Mouse (Mus musculus): ENCODE measurements around the gene Cldn34b2.
"Not testable (repeated sequence)": the region's sequence is repeated elsewhere in the genome, so short reads cannot be mapped to it uniquely, and the experiment has no call there.

Cldn34b2 gene

DNA sequence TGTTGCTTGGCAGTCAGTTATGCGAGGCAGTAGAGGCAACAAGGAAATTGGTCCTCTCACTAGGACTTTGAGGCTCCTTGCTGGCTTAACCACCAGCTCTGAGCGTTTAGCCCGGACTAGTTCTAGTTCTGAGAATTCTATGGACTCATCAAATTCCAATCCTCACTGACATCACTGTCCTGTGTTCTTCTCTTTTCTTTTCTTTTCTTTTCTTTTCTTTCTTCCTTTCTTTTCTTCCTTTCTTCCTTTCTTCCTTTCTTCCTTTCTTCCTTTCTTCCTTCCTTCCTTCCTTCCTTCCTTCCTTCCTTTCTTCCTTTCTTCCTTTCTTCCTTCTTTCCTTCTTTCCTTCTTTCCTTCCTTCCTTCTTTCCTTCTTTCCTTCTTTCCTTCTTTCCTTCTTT is at the start of gene Cldn34b2:
TSS of gene Cldn34b2 (minus strand) at position 101 of the 400 bp plus-strand sequence.
- not testable (repeated sequence) for DNase-seq

DNA sequence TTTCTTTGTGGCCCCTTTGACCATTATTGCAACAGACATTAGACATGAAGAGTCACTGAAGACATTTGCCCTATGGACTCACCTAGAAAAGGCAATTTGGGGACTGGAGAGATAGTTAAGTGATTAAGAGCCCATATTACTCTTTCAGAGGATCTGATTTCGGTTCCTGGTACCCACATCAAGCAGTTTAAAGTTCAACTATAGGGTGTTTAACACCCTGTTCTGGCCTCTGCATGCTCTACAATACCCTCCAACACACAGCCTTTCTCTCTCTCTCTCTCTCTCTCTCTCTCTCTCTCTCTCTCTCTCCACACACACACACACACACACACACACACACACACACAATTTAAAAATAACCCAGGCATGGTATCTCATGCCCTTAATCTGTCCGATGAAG is 49.4 kb upstream of the Cldn34b2 start:
- no peak for DNase-seq

DNA sequence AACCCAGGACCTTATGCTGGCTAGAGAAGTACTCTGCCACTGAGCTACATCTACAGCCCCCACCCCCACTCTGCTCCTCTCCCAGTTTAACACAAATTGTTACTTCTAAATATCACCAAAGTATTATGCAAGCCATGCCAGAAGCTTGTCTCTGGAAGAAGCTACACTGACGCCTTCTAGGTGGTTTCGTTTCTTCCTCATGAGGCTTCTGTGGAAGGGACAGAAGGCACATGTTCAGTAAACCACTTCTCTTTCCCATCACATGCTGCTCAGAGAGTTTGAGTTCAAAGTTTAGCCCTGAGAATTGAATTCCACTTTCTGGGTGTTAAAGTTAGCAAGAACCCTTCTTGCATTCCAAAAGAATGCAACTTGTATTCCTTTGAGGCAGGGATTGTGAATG is 49.0 kb upstream of the Cldn34b2 start:
- DNase-seq, result no peak

GRCm38 (mm10) chrX:155175568-155175967 is 47.4 kb upstream of the Cldn34b2 start:
- DNase-seq, result no peak

DNA sequence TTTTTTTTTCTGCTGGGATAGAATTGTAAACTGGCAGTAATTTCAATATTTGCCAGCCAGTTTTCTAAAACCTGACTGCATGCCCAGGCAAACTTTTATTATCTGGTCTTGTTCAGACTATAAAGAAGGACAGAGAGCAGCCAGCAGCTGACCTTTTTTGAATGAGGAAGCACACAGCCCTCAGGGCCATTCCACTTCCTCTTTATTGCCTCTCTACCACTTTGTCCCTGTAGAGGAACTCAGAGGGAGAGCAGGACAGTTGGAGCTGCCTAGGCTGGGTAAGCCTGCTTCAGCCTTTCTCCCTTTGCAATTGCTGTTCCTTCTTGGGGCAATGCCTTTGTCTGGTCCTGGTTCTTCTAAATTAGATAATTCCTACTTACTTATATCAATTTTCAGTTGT is 44.1 kb upstream of the Cldn34b2 start:
- no peak for DNase-seq

- no peak for DNase-seq
Observed at GRCm38 (mm10) chrX:155171754-155172153, 43.5 kb upstream of the Cldn34b2 start.

DNA sequence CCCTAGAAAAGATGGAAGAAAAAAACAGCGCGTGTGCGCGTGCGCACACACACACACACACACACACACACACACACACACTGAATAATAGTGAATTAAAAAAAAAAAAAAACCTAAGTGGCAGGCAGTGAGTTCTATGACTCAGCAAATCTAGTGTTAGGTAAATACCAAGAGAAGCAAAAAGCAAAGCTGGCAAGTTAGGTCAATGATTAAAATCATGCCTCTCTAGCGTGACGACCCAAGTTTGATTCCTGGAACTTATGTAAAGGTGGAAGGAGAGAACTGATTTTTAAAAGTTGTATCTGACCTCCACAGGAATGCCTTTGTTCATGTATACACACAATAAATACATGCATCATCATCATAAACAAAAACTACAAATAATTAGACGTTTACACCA is 41.7 kb upstream of the Cldn34b2 start:
- no peak for DNase-seq

GRCm38 (mm10) chrX:155167667-155168066 is 39.5 kb upstream of the Cldn34b2 start:
- no peak for DNase-seq

GRCm38 (mm10) chrX:155166313-155166712 is 38.1 kb upstream of the Cldn34b2 start:
- no peak for DNase-seq

DNA sequence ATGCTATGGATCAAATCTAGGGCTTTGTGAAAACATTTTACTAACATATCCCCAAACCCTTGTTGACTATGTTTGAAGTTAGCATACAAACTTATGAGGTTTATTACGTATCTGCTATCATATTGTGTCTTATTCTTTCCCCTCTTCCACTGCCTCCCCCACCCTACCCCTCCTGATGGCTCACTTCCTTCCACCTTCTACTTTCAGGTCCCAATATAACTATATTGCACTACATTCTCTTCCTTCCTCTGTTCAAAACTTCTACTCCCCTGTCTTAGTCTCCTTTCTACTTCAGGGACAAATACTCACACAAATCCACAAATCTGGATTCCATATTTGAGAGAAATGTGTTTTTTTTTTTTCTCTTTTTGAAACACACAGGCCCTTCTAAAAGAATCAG is 35.3 kb upstream of the Cldn34b2 start:
- no peak for DNase-seq

- DNase-seq, result no peak
Observed at GRCm38 (mm10) chrX:155151868-155152267, 23.7 kb upstream of the Cldn34b2 start.

DNA sequence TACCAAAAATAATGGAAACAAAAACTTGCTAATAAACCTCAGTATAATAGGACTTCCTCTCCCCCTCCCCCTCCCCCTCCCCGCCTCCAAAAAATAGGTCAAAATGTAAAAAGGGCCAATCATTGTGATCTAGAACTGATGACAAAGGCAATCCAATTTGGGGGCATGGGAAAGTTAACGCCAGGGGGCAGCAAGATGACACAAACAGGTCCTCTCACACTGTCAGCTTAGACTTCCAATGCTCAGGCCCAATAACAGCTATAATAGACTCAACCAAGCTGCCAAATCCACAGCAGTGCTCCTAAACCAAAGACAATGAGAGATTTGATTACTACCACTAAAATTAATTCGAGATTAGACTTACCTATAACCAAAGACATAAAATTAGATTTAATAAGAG is 16.5 kb upstream of the Cldn34b2 start:
- peak; percentile 4 to 7 for DNase-seq

DNA sequence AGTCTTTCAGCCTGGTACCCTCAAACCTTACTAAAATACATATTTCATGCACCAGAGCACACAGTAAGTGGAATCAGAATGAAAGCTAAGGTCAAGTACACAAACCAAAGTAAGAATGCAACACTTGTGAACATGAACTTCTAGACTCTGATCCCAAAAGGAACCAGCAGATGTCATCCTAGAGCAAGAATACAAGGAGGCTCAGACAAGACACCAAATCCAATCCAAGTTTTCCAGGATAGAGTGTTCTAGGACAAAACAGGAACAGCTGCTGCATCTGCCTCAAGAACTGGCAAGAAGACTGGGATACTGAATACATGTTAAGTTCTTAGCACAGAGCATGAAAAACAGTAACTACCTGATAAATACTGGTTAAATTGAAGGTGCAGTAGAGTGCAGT is 30.2 kb downstream of the Cldn34b2 start:
- DNase-seq, result no peak

DNA sequence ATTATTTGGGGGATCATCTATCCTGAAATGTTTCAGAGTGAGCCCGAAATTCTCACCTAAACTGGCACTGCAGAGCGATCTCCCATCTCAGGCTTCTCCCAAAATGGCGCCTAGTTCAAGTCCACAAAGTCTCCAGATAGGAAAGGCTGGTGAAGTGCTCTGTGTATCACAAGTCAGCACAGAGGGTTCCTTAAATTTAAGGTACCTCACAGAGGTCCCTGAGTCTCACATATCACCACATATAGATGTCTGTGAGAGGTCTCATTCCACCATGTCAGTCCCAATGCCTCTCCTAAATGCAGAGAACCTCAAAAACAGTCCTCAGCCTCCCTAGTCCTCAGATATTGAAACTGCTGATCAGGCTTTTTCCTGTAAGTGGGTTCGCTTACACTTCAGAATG is 34.6 kb downstream of the Cldn34b2 start, which contains the start of gene Magea2:
TSS of gene Magea2 (minus strand) at position 101 of the 400 bp plus-strand sequence.
- not testable (repeated sequence) for DNase-seq

- DNase-seq, result not testable (repeated sequence)
Observed at GRCm38 (mm10) chrX:155089693-155090092, 38.5 kb downstream of the Cldn34b2 start, which contains the start of gene Magea1. Magea1 (minus strand) TSS chrX:155089793.
